Mouse (Mus musculus) T-helper 17 cell (primary cell): ENCODE data around the gene Lrrn4cl.

Source experiments
- in situ Hi-C, 2 experiments: fragments of 300-600 bp; cut with MboI, MseI; formaldehyde crosslinking; loops; 1 replicate in 1 of 2; 2 replicates in 1 of 2; pipeline ENCODE4 v1.15.1; 2025; ENCODE audit warnings: high pct_unique_total_duplicates in 2 of 2

Lrrn4cl gene

GRCm38 (mm10) chr19:8872266-8872840 lies 21.8 kb downstream of the Lrrn4cl start:
- in situ Hi-C loops, result loop anchor here in 1 of 2 experiments (5.0 to 25.0 kb wide), 2 partner anchors 35 to 285 kb away; partner anchors contain the start of genes Bscl2, Gng3 and Slc22a8

DNA sequence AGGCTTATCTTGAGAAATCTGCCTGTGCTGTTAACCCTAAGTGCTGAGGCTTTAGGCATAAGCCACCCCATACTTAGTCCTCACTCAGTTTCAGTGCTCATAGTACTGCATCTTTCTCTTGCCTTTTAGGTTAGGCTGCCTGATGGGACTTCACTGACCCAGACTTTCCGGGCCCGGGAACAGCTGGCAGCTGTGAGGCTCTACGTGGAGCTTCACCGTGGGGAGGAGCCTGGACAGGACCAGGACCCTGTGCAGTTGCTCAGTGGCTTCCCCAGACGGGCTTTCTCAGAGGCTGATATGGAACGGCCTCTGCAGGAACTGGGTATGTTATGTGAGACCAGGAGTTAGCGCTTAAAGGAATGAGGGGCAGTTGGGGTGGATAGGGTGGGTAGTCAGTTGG lies 24.5 kb downstream of the Lrrn4cl start:
- in situ Hi-C loops, result loop anchor here in 1 of 2 experiments (5.0 kb wide), 1 partner anchor 1313 kb away; no protein-coding TSS in a partner anchor

- in situ Hi-C loops, result no loop called here
Observed at GRCm38 (mm10) chr19:8880311-8881033, 29.9 kb downstream of the Lrrn4cl start, which contains the start of gene Uqcc3. TSS of gene Uqcc3 (minus strand) at chr19:8880923.

DNA sequence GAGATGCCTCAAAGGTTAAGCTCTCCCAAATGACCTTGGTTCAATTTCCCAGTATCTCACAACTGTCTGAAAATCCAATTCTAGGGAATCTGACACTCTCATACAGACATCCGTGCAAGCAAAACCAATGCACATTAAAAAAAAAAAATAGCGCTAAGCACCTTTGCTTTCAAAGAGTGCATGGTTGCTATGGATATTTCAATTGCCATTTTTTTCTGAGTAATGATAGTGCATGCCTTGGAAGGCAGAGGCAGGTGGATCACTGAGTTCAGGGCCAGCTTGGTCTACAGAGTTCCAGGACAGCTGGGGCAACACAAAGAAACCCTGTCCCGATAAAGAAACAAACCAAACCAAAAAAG lies 30.4 kb downstream of the Lrrn4cl start:
- in situ Hi-C loops, result no loop called here

GRCm38 (mm10) chr19:8883616-8884015 lies 33.0 kb downstream of the Lrrn4cl start, which contains the start of the genes Lbhd1 and Gm49403:
TSS of gene Lbhd1 (plus strand) at chr19:8883732.
TSS of gene Gm49403 (plus strand) at chr19:8883930.
- in situ Hi-C loops, result no loop called here

DNA sequence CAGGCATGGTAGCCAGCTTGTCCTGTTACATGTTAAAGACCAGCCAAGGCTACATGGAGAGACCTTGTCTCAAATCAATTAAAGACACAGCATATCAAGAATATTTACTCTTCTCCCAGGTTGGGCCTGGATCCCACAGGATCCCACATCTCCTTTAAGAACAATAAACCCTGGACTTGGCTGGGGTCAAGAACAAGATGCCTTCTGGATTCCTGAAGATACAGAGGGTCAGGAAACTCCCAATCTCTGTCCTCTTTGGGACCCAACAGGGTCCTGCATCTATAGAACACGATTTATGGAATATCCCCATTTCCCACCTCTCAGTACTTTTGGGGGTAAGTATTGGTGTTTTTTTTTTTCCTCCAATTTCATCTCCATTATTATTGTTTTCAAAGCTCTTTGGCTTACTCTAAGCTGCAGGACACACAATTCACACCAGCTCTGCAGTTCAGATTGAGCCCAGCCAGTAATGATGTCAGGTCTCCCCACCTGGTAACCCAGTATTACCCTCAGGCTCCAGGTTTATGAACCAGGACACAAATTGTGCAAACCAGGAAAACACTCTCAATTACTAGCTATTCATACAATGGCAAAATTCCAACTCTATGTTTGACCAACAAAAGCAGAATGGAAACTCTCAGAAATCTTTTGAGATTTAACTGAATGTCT lies 36.5 kb downstream of the Lrrn4cl start:
- in situ Hi-C loops, result no loop called here

DNA sequence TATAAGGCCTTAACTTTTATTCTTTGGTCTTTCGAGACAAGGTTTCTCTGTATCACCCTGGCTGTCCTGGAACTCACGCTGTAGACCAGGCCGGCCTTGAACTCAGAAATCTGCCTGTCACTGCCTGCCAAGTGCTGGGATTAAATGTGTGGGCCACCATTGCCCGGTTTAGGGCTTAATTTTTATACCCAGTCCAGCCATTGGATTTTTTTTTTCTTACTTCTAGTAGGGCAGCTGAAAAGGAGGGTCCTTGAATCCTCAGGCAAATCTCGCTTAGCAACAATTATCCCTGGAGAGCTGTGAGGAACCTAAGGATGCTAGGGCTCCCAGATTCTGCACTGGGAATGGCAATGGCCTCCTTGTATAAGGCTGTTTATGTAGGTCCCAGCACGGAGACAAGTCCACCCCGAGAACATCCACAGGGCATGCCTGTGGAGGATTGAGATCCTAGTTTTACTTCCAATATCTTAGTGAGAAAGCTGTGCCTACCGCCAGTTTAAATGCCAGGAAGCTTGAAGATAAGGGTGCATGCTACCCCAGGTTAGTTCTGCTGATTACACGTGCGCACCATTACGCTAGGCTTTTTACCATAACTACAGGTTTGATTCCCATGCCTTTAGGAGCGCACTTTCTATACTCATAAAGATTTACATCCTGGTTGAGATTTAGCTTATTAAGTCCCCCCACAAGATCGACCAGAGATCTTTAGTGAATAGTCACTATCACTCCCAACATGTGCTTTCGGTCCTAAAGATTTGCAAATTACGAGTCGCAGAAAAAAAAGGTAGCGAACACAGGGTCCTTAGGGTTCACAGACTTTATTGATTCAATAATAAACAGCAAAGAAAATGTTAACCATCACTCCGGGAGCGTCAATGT lies 37.3 kb downstream of the Lrrn4cl start:
- in situ Hi-C loops, result no loop called here

DNA sequence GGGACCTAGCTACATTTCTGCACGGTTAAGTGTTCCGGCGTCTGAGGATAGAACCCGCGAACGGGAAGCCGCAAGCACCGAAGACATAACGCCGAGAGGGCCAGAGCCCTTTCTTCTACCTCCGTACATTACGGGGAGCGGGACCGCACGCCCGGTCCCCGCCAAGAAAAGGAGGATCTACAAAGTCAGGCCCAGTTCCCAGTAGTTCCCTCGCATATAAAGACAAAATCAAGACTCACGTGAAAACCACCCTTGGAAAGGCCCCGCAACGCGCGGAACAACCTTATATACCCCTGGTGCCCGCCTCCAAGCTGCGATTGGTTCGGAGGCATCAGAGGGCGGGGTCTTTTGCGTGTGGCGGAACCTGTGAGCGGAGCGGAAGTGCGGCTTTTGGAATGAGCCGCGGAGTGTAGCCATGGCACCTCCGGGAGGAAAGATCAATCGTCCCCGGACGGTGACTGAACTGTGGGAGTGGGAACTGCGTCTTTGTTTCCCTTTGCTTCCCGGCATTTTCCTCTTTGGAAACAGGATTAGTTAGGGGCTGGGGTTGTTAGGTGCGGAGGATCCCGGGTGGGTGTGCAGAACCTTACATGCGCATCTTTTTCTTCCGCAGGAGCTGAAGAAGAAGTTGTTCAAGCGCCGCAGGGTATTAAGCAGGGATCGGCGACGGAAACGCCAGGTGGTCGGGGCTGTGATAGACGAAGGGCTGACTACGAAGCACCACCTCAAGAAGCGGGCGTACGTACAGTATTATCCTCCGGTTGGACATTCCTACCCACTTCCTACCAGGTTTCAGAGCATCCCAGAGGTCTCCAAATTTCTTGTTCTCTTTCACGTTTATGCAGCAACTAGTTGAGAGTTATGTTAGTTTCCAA lies 38.2 kb downstream of the Lrrn4cl start, which contains the start of the genes 1810009A15Rik and Gm49416:
Gene 1810009A15Rik, plus strand, starts transcription at position 343 of the 875 bp plus-strand sequence.
Gene Gm49416, plus strand, starts transcription at position 416 of the 875 bp plus-strand sequence.
- in situ Hi-C loops, result no loop called here

DNA sequence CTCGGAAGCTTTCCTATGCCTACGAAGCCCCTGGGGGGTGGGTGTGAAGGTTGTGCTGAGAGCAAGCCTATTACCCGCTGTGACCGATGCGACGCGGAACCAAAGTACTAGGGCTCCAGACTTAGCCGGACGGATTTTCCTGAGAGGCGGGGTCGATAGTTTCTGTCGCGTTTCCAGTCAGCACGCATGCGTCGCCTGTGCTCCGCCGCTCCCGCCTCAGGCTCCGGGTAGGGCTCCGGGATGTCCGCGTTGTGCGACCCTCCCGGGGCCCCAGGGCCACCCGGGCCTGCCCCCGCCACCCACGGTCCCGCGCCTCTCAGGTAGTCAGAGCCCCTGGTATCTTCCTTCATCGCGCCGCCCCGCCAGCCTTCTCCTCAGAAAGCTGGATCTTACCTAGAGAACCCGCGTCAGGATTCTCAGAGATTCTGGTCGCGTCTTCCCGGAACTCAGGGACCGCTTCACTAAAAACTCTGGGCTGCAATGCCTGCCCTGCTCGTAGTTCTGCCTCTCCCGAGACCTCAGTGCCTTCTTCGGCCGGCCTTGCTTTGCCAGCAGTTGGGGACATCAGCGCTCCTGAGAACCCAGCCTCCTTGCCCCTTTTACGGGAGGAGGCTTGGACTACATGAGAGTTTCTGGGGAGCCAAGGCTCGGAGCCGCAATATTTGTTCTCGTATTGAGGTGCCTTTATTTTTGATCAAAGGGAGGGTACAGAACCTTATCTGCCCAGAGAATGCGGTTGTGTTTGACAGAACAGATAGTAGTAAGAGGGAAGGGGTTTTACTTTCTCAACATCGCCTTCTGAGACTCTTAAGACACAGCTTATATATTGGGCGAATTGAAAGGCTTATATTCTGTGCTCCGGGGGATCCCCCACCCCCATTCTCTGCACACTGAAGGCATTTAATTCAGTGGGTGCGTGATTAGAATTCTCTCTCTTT lies 42.5 kb downstream of the Lrrn4cl start, which contains the start of gene Ints5:
Gene Ints5, plus strand, starts transcription at position 177 of the 938 bp plus-strand sequence.
- in situ Hi-C loops, result loop anchor here in 1 of 2 experiments (5.0 kb wide), 1 partner anchor 49 kb away; the partner anchor contains the start of gene Mta2

DNA sequence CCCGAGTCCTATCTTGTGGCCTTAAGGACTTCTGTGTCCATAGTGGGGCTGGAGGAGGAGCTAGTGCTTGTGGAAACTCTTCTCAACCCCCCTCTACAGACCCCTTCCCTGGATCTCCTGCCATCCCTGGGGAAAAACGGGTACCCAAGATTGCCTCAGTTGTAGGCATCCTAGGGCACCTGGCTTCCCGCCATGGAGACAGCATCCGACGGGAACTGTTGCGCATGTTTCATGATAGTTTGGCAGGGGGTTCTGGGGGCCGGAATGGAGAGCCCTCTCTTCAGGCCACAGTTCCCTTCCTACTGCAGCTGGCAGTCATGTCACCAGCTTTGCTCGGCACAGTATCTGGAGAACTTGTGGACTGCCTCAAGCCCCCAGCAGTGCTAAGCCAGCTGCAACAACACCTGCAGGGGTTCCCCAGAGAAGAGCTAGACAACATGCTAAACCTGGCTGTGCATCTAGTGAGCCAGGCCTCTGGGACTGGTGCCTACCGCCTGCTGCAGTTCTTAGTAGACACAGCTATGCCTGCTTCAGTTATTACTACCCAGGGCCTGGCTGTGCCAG lies 44.9 kb downstream of the Lrrn4cl start:
- in situ Hi-C loops, result loop anchor here (5.0 kb wide), 2 partner anchors 73 to 78 kb away; partner anchors contain the start of genes Hnrnpul2 (in 1 of the 2) and Ttc9c (in 1 of the 2)

GRCm38 (mm10) chr19:8896231-8896630 lies 45.7 kb downstream of the Lrrn4cl start:
- in situ Hi-C loops, result loop anchor here (5.0 kb wide), 2 partner anchors 74 to 79 kb away; partner anchors contain the start of genes Hnrnpul2 (in 1 of the 2) and Ttc9c (in 1 of the 2)

- in situ Hi-C loops, result loop anchor here (5.0 kb wide), 2 partner anchors 75 to 80 kb away; partner anchors contain the start of genes Hnrnpul2 (in 1 of the 2) and Ttc9c (in 1 of the 2)
Observed at GRCm38 (mm10) chr19:8897211-8897864, 46.8 kb downstream of the Lrrn4cl start.

DNA sequence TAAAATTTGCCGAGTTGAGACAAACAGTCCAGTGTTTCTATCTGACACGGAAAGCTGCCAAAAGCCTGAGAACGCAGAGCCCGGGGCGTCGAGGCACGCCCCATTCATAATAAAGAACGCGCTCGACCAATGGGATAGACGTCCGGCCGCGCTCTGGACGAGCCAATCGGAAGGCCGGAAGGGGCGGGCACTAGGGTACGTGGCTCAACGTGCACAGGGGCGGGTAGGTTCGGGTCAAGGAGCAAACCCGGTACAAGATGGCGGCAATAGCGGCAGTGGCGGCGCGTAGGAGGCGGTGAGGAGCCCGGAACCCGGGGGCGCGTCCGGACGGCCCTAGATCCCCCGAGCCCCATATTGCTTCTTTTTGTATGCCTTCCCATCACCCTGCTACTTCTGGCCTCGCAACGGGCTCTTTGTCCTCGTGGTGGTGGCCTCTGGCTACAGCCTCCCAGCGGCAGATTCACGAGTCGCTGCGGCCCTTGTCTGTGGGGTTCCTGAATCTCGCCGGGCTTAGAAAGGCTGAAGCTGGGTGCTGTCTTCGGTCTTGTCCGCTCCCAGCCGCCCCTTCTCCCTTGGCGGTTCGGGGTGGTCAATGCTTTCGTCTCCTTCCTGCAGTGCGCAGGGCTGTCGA lies 47.4 kb downstream of the Lrrn4cl start, which contains the start of gene Ganab:
Gene Ganab, plus strand, starts transcription at position 207 of the 631 bp plus-strand sequence.
- in situ Hi-C loops, result loop anchor here (5.0 kb wide), 2 partner anchors 76 to 81 kb away; partner anchors contain the start of genes Hnrnpul2 (in 1 of the 2) and Ttc9c (in 1 of the 2)

DNA sequence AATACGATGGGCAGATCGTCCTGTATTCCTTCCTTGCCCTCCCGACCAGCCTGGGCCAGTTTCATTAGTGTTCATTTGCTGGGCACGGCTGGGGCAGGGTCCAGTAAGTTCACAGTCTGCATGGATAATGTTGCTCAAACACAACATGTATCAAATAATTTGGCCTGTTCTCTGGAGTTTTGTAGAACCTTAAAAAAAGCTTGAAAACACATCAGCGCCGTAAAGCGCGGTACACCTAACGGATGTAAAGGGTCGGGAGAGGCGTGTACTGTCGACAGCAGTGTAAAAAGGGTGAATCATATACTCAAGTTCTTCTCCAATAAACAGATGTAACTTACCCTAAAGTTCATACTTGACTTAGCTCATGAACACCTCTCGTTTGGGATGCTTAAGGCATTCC lies 48.0 kb downstream of the Lrrn4cl start:
- in situ Hi-C loops, result loop anchor here (5.0 kb wide), 2 partner anchors 76 to 81 kb away; partner anchors contain the start of genes Hnrnpul2 (in 1 of the 2) and Ttc9c (in 1 of the 2)

- in situ Hi-C loops, result loop anchor here (5.0 kb wide), 2 partner anchors 77 to 82 kb away; partner anchors contain the start of genes Hnrnpul2 (in 1 of the 2) and Ttc9c (in 1 of the 2)
Observed at GRCm38 (mm10) chr19:8899079-8899478, 48.5 kb downstream of the Lrrn4cl start.

- in situ Hi-C loops, result loop anchor here (25.0 kb wide), 2 partner anchors 1891 to 1916 kb away; partner anchors contain the start of genes Dnajc4 (in 1 of the 2), Fermt3 (in 1 of the 2), Fkbp2 (in 1 of the 2) and Nudt22 (in 1 of the 2)
Observed at GRCm38 (mm10) chr19:8903412-8903811, 52.8 kb downstream of the Lrrn4cl start.
